Mouse (Mus musculus): Measurements from ENCODE around the gene Cd180. TPM values are rescaled to one million over a fixed set of nuclear protein-coding genes. Genes with fewer than 3 reads are reported as not detected.

Gene Cd180
- polyA plus RNA-seq, 1 experiment, result 258 TPM

DNA sequence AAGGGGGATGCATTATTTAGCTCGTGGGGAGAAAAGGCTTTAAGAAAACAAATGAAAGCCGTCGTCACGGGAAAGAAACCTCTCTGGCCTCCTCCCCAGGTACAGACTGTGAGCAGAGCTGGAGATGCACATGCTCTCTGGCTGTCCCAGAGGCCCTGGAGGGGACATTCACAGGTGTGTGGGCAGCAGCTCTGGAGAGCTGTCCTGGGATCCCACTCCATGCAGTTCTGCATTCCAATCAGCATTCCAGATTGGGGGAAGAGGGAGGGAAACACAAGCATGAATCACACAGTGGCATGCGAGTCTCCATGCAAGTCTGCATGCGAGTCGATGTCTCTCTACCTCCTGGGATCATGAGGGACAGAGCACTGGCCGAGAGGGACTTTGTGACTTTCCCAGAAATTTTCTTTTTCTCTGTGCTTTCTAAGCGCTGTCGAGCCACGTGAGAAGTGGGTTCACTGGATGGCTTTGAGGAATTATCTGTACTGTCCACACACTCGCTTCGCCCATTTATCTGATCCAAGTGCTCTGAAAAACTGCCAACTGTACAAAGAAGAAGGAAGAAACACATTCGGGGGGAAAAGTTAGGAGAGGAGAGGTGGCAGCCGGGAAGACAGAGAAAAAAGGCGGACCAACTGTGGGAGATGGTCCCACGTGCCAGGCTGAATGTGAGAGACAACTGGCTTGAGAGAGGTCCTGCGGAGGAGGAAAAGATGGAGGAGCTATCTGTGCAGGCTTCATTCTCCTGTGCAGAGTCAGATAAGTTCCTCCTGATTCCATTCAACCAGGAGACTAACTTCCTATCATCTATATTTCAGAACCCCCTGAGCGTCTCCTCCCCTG is 60.6 kb downstream of the Cd180 start:
- no peak overlapping the region for H3K4me3 ChIP-seq (ENCODE audit: insufficient read depth, low read length)
- no peak overlapping the region for H3K27ac ChIP-seq (ENCODE audit: insufficient read depth, low read depth, low read length)
- no peak for TF ChIP-seq POLR2A (IDR thresholded peaks at IDR 0.05; ENCODE audit: borderline replicate concordance, low read depth, low read length)
- TF ChIP-seq CTCF (IDR thresholded peaks at IDR 0.05; ENCODE audit: low read depth, low read length), result no peak
- H3K4me1 ChIP-seq (ENCODE audit: control insufficient read depth, insufficient read depth, low read length), result peaks cover 2% of the 10 kb centered on the region

DNA sequence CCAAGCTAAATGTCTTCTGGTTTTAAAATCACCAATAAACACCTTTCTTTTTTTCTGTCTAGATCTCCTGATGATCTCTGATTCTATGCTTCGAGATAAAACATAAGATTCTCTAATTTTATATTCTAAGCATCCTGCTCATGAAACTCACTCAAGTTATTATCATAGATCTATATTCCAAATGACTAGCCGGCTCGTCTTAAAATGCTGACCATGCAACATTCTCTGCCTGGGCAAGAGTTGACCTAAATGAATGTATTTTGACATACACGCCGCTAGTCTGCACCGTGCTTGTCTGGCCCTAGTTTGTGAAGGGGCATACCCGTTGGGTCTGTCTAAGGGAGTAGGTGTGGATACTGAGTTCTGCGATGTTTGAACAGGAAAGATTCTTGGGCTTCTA is 61.8 kb downstream of the Cd180 start:
- TF ChIP-seq CTCF (IDR thresholded peaks at IDR 0.05; ENCODE audit: low read depth, low read length) (no peak), POLR2A (IDR thresholded peaks at IDR 0.05; ENCODE audit: borderline replicate concordance, low read depth, low read length) (no peak)
- Histone ChIP-seq H3K27ac (ENCODE audit: insufficient read depth, low read depth, low read length) (no peak overlapping the region), H3K4me3 (ENCODE audit: insufficient read depth, low read length) (no peak overlapping the region), H3K4me1 (ENCODE audit: control insufficient read depth, insufficient read depth, low read length) (peaks cover 2% of the 10 kb centered on the region)

DNA sequence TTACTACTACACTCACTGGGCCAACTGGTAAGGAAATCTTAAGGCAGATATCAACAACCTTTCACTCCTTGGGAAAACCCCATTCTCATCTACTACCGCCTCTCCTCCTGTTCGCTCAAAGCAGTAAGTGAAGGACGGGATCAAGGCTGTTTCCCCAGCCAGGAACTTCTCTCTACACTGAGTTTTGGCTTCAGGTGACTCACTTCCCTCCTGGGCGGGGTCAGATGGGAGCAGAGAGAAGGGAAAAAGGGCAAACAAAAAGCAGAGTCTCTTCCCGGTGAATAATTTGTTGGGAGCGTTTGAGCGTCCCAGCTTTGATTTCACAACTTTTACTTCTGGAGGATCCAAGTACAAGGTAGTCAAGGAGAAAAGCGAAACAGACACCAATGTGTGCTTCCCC is 62.7 kb downstream of the Cd180 start:
- H3K4me3 ChIP-seq (ENCODE audit: insufficient read depth, low read length), result no peak overlapping the region
- TF ChIP-seq POLR2A (IDR thresholded peaks at IDR 0.05; ENCODE audit: borderline replicate concordance, low read depth, low read length), result no peak
- no peak for TF ChIP-seq CTCF (IDR thresholded peaks at IDR 0.05; ENCODE audit: low read depth, low read length)
- no peak overlapping the region for H3K27ac ChIP-seq (ENCODE audit: insufficient read depth, low read depth, low read length)
- H3K4me1 ChIP-seq (ENCODE audit: control insufficient read depth, insufficient read depth, low read length), result peaks cover 2% of the 10 kb centered on the region

DNA sequence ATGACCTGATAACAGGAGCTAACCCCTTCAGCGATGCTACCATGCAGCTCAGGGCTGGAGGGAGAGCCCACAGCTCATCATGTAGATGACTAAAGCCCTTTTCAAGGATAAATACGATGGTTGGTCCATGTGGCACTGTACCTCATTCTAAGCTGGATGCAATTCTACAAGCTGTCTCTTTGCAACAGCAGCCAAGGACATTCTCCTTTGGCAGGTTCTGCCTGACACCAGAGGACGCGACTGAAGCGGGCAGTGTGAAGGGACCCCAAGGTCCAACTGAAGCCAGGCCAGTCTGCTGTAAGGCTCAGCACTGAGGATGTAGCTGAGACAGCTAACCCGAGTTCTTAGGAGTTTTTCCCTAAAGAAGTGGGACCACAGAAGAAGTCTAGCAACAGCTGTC is 64.7 kb downstream of the Cd180 start:
- H3K4me1 ChIP-seq (ENCODE audit: control insufficient read depth, insufficient read depth, low read length), result peaks cover 2% of the 10 kb centered on the region
- no peak overlapping the region for H3K4me3 ChIP-seq (ENCODE audit: insufficient read depth, low read length)
- TF ChIP-seq POLR2A (IDR thresholded peaks at IDR 0.05; ENCODE audit: borderline replicate concordance, low read depth, low read length) (no peak), CTCF (IDR thresholded peaks at IDR 0.05; ENCODE audit: low read depth, low read length) (no peak)
- H3K27ac ChIP-seq (ENCODE audit: insufficient read depth, low read depth, low read length), result no peak overlapping the region

DNA sequence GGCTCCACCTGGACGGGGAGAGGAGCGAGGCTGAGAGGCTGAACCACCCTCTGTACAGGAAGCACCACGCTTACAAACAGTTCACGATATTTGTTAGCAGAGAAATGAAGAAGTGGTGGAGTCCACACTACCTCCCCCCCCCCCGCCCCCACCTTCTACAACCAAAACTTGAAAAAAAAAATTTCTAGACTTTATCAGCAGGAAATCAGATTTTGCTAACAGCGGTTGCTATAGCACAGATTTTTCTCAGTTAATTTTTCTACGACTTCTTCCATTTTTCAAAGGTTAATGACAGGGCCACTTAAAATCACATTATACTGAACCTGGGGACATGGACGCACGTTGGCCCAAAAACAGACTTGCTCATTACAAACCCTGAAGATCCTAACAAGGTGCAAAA is 68.1 kb downstream of the Cd180 start:
- Histone ChIP-seq H3K4me3 (ENCODE audit: insufficient read depth, low read length) (no peak overlapping the region), H3K27ac (ENCODE audit: insufficient read depth, low read depth, low read length) (no peak overlapping the region), H3K4me1 (ENCODE audit: control insufficient read depth, insufficient read depth, low read length) (no peaks in the 10 kb centered on the region; the same call in 1 of the 2 replicates)
- TF ChIP-seq POLR2A (IDR thresholded peaks at IDR 0.05; ENCODE audit: borderline replicate concordance, low read depth, low read length), result no peak
- TF ChIP-seq CTCF (IDR thresholded peaks at IDR 0.05; ENCODE audit: low read depth, low read length), result no peak

DNA sequence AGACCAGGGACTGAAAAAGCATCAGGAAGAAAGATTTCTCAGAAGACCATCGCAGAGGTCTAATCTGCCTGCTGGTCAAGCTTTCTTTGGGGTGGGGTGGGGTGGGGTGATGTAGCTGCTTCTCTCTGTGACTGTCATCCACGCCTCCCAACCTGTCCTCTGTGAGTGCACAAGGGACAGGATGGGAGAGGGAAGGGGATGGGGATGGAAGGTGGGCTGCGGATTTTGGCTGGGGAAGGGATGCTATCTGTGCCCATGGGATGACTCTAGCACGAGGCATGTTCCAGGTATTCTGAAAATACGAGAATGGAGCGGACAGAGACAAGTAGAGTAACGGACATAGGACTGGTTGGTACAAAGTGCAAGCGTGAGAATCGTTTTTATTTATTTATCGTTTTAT is 68.8 kb downstream of the Cd180 start:
- H3K4me3 ChIP-seq (ENCODE audit: insufficient read depth, low read length), result no peak overlapping the region
- TF ChIP-seq CTCF (IDR thresholded peaks at IDR 0.05; ENCODE audit: low read depth, low read length) (no peak), POLR2A (IDR thresholded peaks at IDR 0.05; ENCODE audit: borderline replicate concordance, low read depth, low read length) (no peak)
- no peaks in the 10 kb centered on the region for H3K4me1 ChIP-seq (ENCODE audit: control insufficient read depth, insufficient read depth, low read length)
- H3K27ac ChIP-seq (ENCODE audit: insufficient read depth, low read depth, low read length), result no peak overlapping the region

DNA sequence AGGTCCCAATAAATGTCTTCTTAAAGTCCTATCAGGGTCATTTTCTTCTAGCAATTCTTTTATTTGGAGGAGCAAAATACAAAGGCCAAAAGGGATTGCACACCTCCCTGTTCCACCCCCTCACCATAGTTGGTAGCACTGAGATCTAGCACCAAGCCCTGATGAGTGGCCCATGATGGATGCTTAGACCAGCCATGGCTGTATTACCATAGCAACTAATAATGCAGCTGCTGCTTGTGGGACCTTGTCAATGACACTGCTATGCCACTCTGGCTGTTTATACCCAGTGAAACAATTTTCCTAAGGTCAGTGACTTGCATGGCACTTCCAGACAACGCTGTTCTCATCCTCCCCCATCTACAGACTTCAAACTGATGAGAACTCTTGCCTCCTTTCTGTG is 70.9 kb downstream of the Cd180 start:
- Histone ChIP-seq H3K4me1 (ENCODE audit: control insufficient read depth, insufficient read depth, low read length) (no peaks in the 10 kb centered on the region), H3K27ac (ENCODE audit: insufficient read depth, low read depth, low read length) (no peak overlapping the region), H3K4me3 (ENCODE audit: insufficient read depth, low read length) (no peak overlapping the region)
- TF ChIP-seq POLR2A (IDR thresholded peaks at IDR 0.05; ENCODE audit: borderline replicate concordance, low read depth, low read length) (no peak), CTCF (IDR thresholded peaks at IDR 0.05; ENCODE audit: low read depth, low read length) (no peak)

DNA sequence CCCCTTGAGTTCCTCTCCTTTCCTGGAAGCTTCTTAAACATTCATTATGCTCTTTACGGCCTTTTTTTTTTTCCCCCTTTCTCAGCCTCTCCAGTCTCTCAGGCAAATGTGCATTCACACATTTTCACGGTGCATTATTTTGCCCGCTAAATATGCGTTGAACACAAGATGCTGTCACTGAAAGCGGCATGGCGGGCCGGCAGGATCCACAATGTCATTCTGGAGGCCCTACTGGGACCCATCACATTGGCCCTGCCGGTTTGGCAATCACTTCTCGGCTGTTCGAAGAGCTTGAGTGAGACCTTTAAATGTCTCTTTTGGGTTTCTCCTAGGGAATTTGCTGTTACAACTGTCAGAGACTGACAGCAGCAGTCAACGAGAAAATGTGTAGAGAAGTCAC is 71.9 kb downstream of the Cd180 start:
- no peak overlapping the region for H3K4me3 ChIP-seq (ENCODE audit: insufficient read depth, low read length)
- TF ChIP-seq POLR2A (IDR thresholded peaks at IDR 0.05; ENCODE audit: borderline replicate concordance, low read depth, low read length) (no peak), CTCF (IDR thresholded peaks at IDR 0.05; ENCODE audit: low read depth, low read length) (no peak)
- H3K4me1 ChIP-seq (ENCODE audit: control insufficient read depth, insufficient read depth, low read length), result no peaks in the 10 kb centered on the region
- H3K27ac ChIP-seq (ENCODE audit: insufficient read depth, low read depth, low read length), result no peak overlapping the region

DNA sequence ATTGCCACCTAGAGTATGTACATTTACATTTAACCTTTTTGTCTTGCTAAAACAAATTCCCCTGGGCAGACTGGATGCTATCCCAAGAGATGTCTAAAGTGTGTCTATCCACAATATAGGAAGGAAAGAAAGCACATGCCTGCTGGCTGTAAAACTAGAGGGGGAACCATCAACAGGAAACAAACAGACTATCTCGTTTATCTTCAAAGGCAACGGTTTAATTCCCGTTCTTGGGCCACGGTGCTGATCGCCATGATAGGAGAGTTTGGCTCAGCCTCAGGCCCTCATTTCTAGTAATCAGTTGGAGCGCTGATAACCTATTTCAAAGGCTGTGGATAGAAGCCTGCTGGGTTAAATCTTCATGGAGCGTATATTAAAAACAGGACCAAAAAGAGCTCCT is 73.8 kb downstream of the Cd180 start:
- TF ChIP-seq CTCF (IDR thresholded peaks at IDR 0.05; ENCODE audit: low read depth, low read length), result no peak
- no peak for TF ChIP-seq POLR2A (IDR thresholded peaks at IDR 0.05; ENCODE audit: borderline replicate concordance, low read depth, low read length)
- no peak overlapping the region for H3K27ac ChIP-seq (ENCODE audit: insufficient read depth, low read depth, low read length)
- H3K4me1 ChIP-seq (ENCODE audit: control insufficient read depth, insufficient read depth, low read length), result no peaks in the 10 kb centered on the region
- H3K4me3 ChIP-seq (ENCODE audit: insufficient read depth, low read length), result no peak overlapping the region

DNA sequence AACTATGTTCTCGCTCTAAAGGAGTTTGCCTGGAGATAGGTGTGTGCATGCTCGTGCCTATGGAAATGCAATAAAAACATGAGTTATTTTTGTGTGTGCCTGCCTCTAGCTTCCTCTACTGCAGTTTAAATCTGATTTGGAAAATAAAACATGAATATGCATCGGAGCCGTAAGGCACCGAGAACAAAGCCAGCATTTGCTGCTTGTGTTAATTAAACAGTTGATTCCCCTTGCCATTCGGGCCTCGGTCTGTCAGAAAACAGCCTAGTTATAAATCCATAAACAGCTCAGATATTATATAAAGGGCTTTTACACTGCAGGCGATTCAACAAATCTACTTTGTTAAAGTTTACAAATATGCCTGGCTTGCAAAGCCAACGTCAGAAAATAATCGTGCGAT is 75.2 kb downstream of the Cd180 start:
- no peaks in the 10 kb centered on the region for H3K4me1 ChIP-seq (ENCODE audit: control insufficient read depth, insufficient read depth, low read length)
- H3K4me3 ChIP-seq (ENCODE audit: insufficient read depth, low read length), result no peak overlapping the region
- no peak overlapping the region for H3K27ac ChIP-seq (ENCODE audit: insufficient read depth, low read depth, low read length)
- TF ChIP-seq POLR2A (IDR thresholded peaks at IDR 0.05; ENCODE audit: borderline replicate concordance, low read depth, low read length), result no peak
- no peak for TF ChIP-seq CTCF (IDR thresholded peaks at IDR 0.05; ENCODE audit: low read depth, low read length)
